In genomic region chrX:74359171-74359570, GRCm38 (mm10) we compare ENCODE assay signal across 23 mouse cellular contexts. TPM values are rescaled to one million over a fixed set of nuclear protein-coding genes. Genes with fewer than 3 reads are reported as not detected.
DNase-seq lines count a peak whose midpoint lies in the region; ATAC-seq and TF ChIP-seq lines count a peak whose summit lies in the region.
"Had no signal": no experiment of that assay in that cellular context is flagged by ENCODE, and none has a peak within 500 bp of the region (broad histone marks: within the 10 kb centered on the region; RNA-seq: fewer than 3 reads in every experiment).

No protein-coding gene starts in this region.

- 40% methylated on average over 11 of the region's 11 CpGs for WGBS in embryonic facial prominence, embryonic 11.5 days

- H3K4me1 ChIP-seq in embryonic facial prominence, embryonic 11.5 days (ENCODE audit: control insufficient read depth, insufficient read depth, low read length) = no peaks in the 10 kb centered on the region
- H3K4me1 ChIP-seq: embryonic facial prominence, embryonic 13.5 days; forebrain, embryonic 10.5 days; heart, embryonic 15.5 days; hindbrain, embryonic 10.5 days; limb, embryonic 13.5 days; liver, embryonic 15.5 days; megakaryocyte, embryonic 14.5 days; midbrain, embryonic 15.5 days had no signal

- no peak overlapping the region for H3K9ac ChIP-seq in embryonic facial prominence, embryonic 11.5 days (replicated peaks; ENCODE audit: low read length)
- H3K9ac ChIP-seq: embryonic facial prominence, embryonic 13.5 days; heart, embryonic 15.5 days; limb, embryonic 13.5 days; liver, embryonic 15.5 days; midbrain, embryonic 15.5 days had no signal

- peak; percentile 32 to 67 for DNase-seq in lung, adult 18-20 months
- no peak for DNase-seq in lung, postnatal 10 days
- DNase-seq in embryonic facial prominence, embryonic 11.5 days (ENCODE audit: low spot score) = peak; percentile 3
- peak; percentile 28 for DNase-seq in kidney, postnatal 14 days
- peak; percentile 35 for DNase-seq in lung, postnatal 36 days
- no peak for DNase-seq in gastrocnemius, adult 2 months
- no peak for DNase-seq in heart, postnatal 25 days (ENCODE audit: low spot score)
- DNase-seq in layer of hippocampus, postnatal 10 days (ENCODE audit: low spot score in 2 of 2) = no peak
- DNase-seq: adrenal gland, postnatal 10 days; cerebellum, adult 18-20 months; cerebellum, postnatal 36 days; heart, adult 18-20 months; thymus, adult 2 months had no signal

- no peaks in the 10 kb centered on the region for H3K9me3 ChIP-seq in embryonic facial prominence, embryonic 11.5 days (replicated peaks; ENCODE audit: control insufficient read depth, low read length)
- H3K9me3 ChIP-seq: embryonic facial prominence, embryonic 13.5 days; forebrain, embryonic 10.5 days; heart, embryonic 15.5 days; hindbrain, embryonic 10.5 days; limb, embryonic 13.5 days; liver, embryonic 15.5 days; megakaryocyte, embryonic 14.5 days; midbrain, embryonic 15.5 days had no signal

- intact Hi-C loops in gastrocnemius, adult 2 months (cut with DNase I) = no loop called here
- intact Hi-C loops in heart, postnatal 25 days (cut with DNase I) = no loop called here

- ATAC-seq in embryonic facial prominence, embryonic 11.5 days (replicated peaks; ENCODE audit: insufficient number of reproducible peaks, low FRiP score, low TSS enrichment, low read depth) = no peak
- ATAC-seq: inflammation-experienced regulatory T-cells, adult 6 months; midbrain, embryonic 15.5 days had no signal

- no peak overlapping the region for H3K27ac ChIP-seq in embryonic facial prominence, embryonic 11.5 days (replicated peaks; ENCODE audit: low read depth, low read length)
- H3K27ac ChIP-seq in gastrocnemius, adult 2 months = no peak overlapping the region
- H3K27ac ChIP-seq: embryonic facial prominence, embryonic 13.5 days; forebrain, embryonic 10.5 days; heart, embryonic 15.5 days; hindbrain, embryonic 10.5 days; layer of hippocampus, adult 2 months; limb, embryonic 13.5 days; liver, embryonic 15.5 days; midbrain, embryonic 15.5 days had no signal

- H3K36me3 ChIP-seq in embryonic facial prominence, embryonic 11.5 days (replicated peaks; ENCODE audit: control insufficient read depth, insufficient read depth, low read depth, low read length) = no peaks in the 10 kb centered on the region
- H3K36me3 ChIP-seq: embryonic facial prominence, embryonic 13.5 days; forebrain, embryonic 10.5 days; heart, embryonic 15.5 days; hindbrain, embryonic 10.5 days; limb, embryonic 13.5 days; liver, embryonic 15.5 days; midbrain, embryonic 15.5 days had no signal

- no peak overlapping the region for H3K4me3 ChIP-seq in embryonic facial prominence, embryonic 11.5 days (ENCODE audit: low read depth, low read length)
- no peak overlapping the region for H3K4me3 ChIP-seq in gastrocnemius, adult 2 months
- H3K4me3 ChIP-seq: embryonic facial prominence, embryonic 13.5 days; forebrain, embryonic 10.5 days; heart, embryonic 15.5 days; hindbrain, embryonic 10.5 days; layer of hippocampus, adult 2 months; limb, embryonic 13.5 days; liver, embryonic 15.5 days; megakaryocyte, embryonic 14.5 days; midbrain, embryonic 15.5 days had no signal

- no peaks in the 10 kb centered on the region for H3K27me3 ChIP-seq in embryonic facial prominence, embryonic 11.5 days (ENCODE audit: control insufficient read depth, insufficient read depth, low read length)
- H3K27me3 ChIP-seq: embryonic facial prominence, embryonic 13.5 days; heart, embryonic 15.5 days; limb, embryonic 13.5 days; midbrain, embryonic 15.5 days had no signal

- no peak for TF ChIP-seq CTCF in gastrocnemius, adult 2 months (IDR thresholded peaks at IDR 0.05)

- H3K4me2 ChIP-seq in embryonic facial prominence, embryonic 11.5 days (ENCODE audit: low read depth, low read length) = no peak overlapping the region
- H3K4me2 ChIP-seq: embryonic facial prominence, embryonic 13.5 days; heart, embryonic 15.5 days; limb, embryonic 13.5 days; liver, embryonic 15.5 days; midbrain, embryonic 15.5 days had no signal

RNA-seq across cellular contexts. Expression of gene Lage3, which starts 5.8 kb away (rescaled TPM):
- polyA plus RNA-seq in embryonic facial prominence, embryonic 11.5 days (2014; fragmentation: Nextera tagmentation; extraction: Ambion mirVana) = 128 and 130 TPM in 2 replicates
- 10 to 100 TPM; 33.9 to 37.1 TPM for total RNA-seq in gastrocnemius, adult 2 months (2021)
- total RNA-seq in heart, postnatal 25 days (2021) = 10 to 100 TPM; 30.6 to 36.7 TPM
- total RNA-seq in layer of hippocampus, postnatal 10 days (2021) = 10 to 100 TPM; 32.2 to 37.2 TPM

RNA-seq across cellular contexts. Expression of gene Ubl4a, which starts 13.8 kb away (rescaled TPM):
- 63.2 and 65.7 TPM in 2 replicates for polyA plus RNA-seq in embryonic facial prominence, embryonic 11.5 days (2014; fragmentation: Nextera tagmentation; extraction: Ambion mirVana)
- total RNA-seq in gastrocnemius, adult 2 months (2021) = 10 to 100 TPM; 55.6 to 63.7 TPM
- total RNA-seq in heart, postnatal 25 days (2021) = 10 to 100 TPM; 65.9 to 69.6 TPM
- 10 to 100 TPM; 51.9 to 54.7 TPM for total RNA-seq in layer of hippocampus, postnatal 10 days (2021)

RNA-seq across cellular contexts. Expression of gene Slc10a3, which starts 14.0 kb away (rescaled TPM):
- polyA plus RNA-seq in embryonic facial prominence, embryonic 11.5 days (2014; fragmentation: Nextera tagmentation; extraction: Ambion mirVana) = 11.4 and 13.6 TPM in 2 replicates
- 1 to 10 TPM; 2.5 TPM for total RNA-seq in gastrocnemius, adult 2 months (2021)
- total RNA-seq in heart, postnatal 25 days (2021) = 1 to 10 TPM; 4.3 to 5.4 TPM
- 1 to 10 TPM; 2.3 to 2.5 TPM for total RNA-seq in layer of hippocampus, postnatal 10 days (2021)

RNA-seq across cellular contexts. Expression of gene Plxna3, which starts 30.3 kb away (rescaled TPM):
- 11.2 and 11.3 TPM in 2 replicates for polyA plus RNA-seq in embryonic facial prominence, embryonic 11.5 days (2014; fragmentation: Nextera tagmentation; extraction: Ambion mirVana)
- total RNA-seq in gastrocnemius, adult 2 months (2021) = under 1 TPM; 0.15 to 0.50 TPM
- total RNA-seq in heart, postnatal 25 days (2021) = 1 to 10 TPM in 1 of 2 experiments, under 1 TPM in 1; 0.81 to 1.1 TPM
- 10 to 100 TPM; 79.2 to 80.1 TPM for total RNA-seq in layer of hippocampus, postnatal 10 days (2021)

RNA-seq across cellular contexts. Expression of gene Fam3a, which starts 33.9 kb away (rescaled TPM):
- polyA plus RNA-seq in embryonic facial prominence, embryonic 11.5 days (2014; fragmentation: Nextera tagmentation; extraction: Ambion mirVana) = 26.7 and 27.6 TPM in 2 replicates
- 10 to 100 TPM; 13.2 to 13.6 TPM for total RNA-seq in gastrocnemius, adult 2 months (2021)
- total RNA-seq in heart, postnatal 25 days (2021) = 10 to 100 TPM; 15.4 to 19.3 TPM
- 10 to 100 TPM; 17.0 to 23.0 TPM for total RNA-seq in layer of hippocampus, postnatal 10 days (2021)

Comparison
In these comparisons a context has a peak if more than half of its experiments do, and no peak if none do; other contexts are left out.
1. DNase-seq: peak in lung, adult 18-20 months (2 of 2), embryonic facial prominence, embryonic 11.5 days (single experiment), kidney, postnatal 14 days (single experiment) and lung, postnatal 36 days (single experiment); none in lung, postnatal 10 days (single experiment), gastrocnemius, adult 2 months (single experiment), heart, postnatal 25 days (single experiment) and layer of hippocampus, postnatal 10 days (0 of 2).